Mouse (Mus musculus) olfactory bulb, adult 2 months (tissue): ENCODE measurements at regions not wholly inside any gene's neighbourhood (a gene's known extent, or its start where the extent isn't known, plus 50 kb on each side); places are given as distances from the start of the nearest gene placed in this dataset.

ENCODE experiments used
- H3K27ac ChIP-seq: fragments of 200-500 bp; 2 replicates; pipeline ENCODE4 v1.5.1; 2012; ENCODE audit warnings: low read depth, low read length; ENCODE audit not compliant: insufficient read depth
- H3K4me1 ChIP-seq: fragments of 200-500 bp; 2 replicates; pipeline ENCODE4 v1.6.1; 2012; ENCODE audit warnings: low read length; ENCODE audit not compliant: control insufficient read depth, insufficient read depth
- H3K4me3 ChIP-seq: fragments of 200-500 bp; 2 replicates; pipeline ENCODE4 v1.5.1; 2012; ENCODE audit warnings: mild to moderate bottlenecking, low read depth, low read length, moderate library complexity; ENCODE audit not compliant: insufficient read depth
- CTCF ChIP-seq: fragments of 200-500 bp; IDR thresholded peaks from 2 replicates; pipeline ENCODE4 v1.5.1; 2012; ENCODE audit warnings: low read depth, mild to moderate bottlenecking, low read length, moderate library complexity; ENCODE audit not compliant: insufficient read depth
- POLR2A ChIP-seq: fragments of 200-500 bp; IDR thresholded peaks from 2 replicates; pipeline ENCODE4 v1.6.1; 2012; ENCODE audit warnings: mild to moderate bottlenecking, low read depth, low read length, moderate library complexity; ENCODE audit not compliant: insufficient read depth
- WGBS: fragments of 180-500 bp; shearing (Covaris S2); methylation state at CpG from one replicate; pipeline ENCODE4 v1.1.7; 2018; 5-methylcytosine and 5-hydroxymethylcytosine counted together

- WGBS: 94% methylated on average over 4 of the region's 4 CpGs
- TF ChIP-seq CTCF (no peak), POLR2A (no peak)
- Histone ChIP-seq H3K4me1 (no peaks in the 10 kb centered on the region), H3K4me3 (no peak overlapping the region), H3K27ac (no peak overlapping the region)
Measured at GRCm38 (mm10) chr16:57876857-57877256, 122.3 kb upstream of the Col8a1 start.

DNA sequence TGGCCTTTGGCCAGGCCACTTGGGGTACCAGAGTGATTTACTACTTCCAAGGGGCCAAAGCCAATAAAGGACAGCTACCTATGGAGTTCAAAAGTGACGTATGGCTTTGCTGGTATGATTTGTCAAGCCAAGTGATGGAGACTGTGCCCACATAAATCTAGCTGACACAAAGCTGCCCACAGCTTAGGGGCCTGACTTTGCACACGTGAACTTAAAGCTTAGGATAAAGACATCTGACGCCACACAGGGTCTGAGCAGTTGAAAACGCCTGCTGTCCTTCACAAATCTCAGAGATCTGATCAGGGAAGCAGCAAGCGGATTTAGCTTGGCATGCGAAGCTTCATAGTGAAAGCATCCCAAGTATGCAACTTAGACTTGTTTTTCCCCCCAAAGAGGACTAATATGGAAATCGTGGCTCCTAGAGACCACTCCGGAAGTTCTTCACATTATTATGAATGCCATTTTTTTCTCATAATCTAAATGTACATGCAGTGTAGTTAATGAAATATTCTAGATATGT lies 127.1 kb upstream of the Col8a1 start:
- H3K27ac ChIP-seq: no peak overlapping the region
- no peak overlapping the region for H3K4me3 ChIP-seq
- H3K4me1 ChIP-seq: no peaks in the 10 kb centered on the region
- TF ChIP-seq CTCF (no peak), POLR2A (no peak)
- 90% methylated on average over 8 of the region's 8 CpGs for WGBS

DNA sequence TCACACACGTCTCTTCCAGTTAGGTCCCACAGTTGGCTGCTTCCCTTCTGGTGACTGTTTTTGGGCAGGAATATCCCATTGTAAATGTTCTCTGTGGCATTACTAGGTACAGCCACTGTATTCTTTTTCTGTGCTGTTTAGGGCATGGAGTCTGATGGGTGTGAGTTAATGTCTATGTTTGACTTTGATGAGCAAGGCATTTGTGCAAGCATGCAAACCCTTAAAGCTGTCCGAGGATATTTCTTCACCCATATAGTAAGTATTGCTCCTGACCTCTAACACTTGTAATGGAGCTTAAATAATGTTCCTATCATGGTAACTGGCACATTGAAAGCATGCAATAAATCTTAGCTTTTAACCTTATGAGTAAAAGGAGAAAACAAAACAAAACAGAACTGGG lies 133.6 kb upstream of the Col8a1 start:
- Histone ChIP-seq H3K4me3 (no peak overlapping the region), H3K4me1 (no peaks in the 10 kb centered on the region), H3K27ac (no peak overlapping the region)
- no peak for TF ChIP-seq POLR2A
- TF ChIP-seq CTCF: no peak
- WGBS: 90% methylated on average over 2 of the region's 2 CpGs

DNA sequence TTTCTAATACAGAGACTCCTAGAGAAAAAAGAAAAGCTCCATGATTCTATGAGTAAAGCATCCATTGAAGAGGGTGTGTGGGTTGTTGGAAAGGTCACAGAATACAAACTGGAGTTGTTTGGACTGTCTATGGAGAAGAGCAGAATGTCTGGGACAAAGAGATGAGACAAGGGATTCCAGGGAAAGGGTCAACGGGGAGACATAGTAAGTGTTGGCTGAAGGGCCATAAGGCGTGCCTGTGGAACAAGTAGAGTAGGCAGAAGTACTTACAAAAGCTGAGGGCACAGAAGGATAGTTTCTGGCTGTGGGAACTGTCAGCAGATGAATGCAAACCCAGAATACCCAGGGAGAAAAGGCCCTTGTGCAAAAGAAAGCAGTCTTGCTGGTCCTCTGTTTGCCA lies 134.0 kb upstream of the Col8a1 start:
- no peak overlapping the region for H3K4me3 ChIP-seq
- TF ChIP-seq POLR2A (no peak), CTCF (no peak)
- WGBS: 78% methylated on average over 2 of the region's 2 CpGs
- H3K4me1 ChIP-seq: no peaks in the 10 kb centered on the region
- H3K27ac ChIP-seq: no peak overlapping the region

- 68% methylated on average over 5 of the region's 5 CpGs for WGBS
- Histone ChIP-seq H3K27ac (no peak overlapping the region), H3K4me1 (peaks cover 2% of the 10 kb centered on the region), H3K4me3 (no peak overlapping the region)
- TF ChIP-seq POLR2A: no peak
- no peak for TF ChIP-seq CTCF
Measured at GRCm38 (mm10) chr16:57890135-57890534, 135.6 kb upstream of the Col8a1 start.

- peaks cover 2% of the 10 kb centered on the region for H3K4me1 ChIP-seq
- no peak overlapping the region for H3K4me3 ChIP-seq
- TF ChIP-seq CTCF: no peak
- TF ChIP-seq POLR2A: no peak
- WGBS: 93% methylated on average over 2 of the region's 2 CpGs
- H3K27ac ChIP-seq: no peak overlapping the region
Measured at GRCm38 (mm10) chr16:57893111-57893510, 138.6 kb upstream of the Col8a1 start.

- no peak overlapping the region for H3K27ac ChIP-seq
- WGBS: 31% methylated on average over 5 of the region's 5 CpGs
- H3K4me3 ChIP-seq: no peak overlapping the region
- TF ChIP-seq CTCF (no peak), POLR2A (no peak)
- H3K4me1 ChIP-seq: peaks cover 2% of the 10 kb centered on the region
Measured at GRCm38 (mm10) chr16:57893698-57894352, 139.3 kb upstream of the Col8a1 start.

DNA sequence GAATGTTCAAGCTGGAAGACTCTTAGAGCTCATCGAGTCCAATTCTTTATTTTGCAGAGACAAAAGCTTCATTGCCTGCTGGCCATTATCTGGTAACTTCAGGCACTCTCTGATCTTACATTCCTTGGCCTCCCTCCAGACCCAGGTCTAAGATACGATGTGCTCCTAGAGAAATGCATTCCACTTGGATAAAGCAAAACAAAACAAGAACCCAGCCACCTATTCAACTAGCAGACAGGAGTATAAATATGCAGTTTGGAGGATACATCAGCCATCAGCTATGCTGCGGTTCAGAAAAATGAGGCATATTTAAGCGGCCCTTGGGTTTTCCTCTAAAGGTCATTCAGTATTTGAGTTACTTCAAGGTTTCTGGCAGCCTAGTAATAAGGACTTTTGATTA lies 146.5 kb upstream of the Col8a1 start:
- WGBS: 59% methylated on average over 4 of the region's 4 CpGs
- no peak overlapping the region for H3K27ac ChIP-seq
- TF ChIP-seq CTCF: no peak
- no peak for TF ChIP-seq POLR2A
- no peaks in the 10 kb centered on the region for H3K4me1 ChIP-seq
- no peak overlapping the region for H3K4me3 ChIP-seq

DNA sequence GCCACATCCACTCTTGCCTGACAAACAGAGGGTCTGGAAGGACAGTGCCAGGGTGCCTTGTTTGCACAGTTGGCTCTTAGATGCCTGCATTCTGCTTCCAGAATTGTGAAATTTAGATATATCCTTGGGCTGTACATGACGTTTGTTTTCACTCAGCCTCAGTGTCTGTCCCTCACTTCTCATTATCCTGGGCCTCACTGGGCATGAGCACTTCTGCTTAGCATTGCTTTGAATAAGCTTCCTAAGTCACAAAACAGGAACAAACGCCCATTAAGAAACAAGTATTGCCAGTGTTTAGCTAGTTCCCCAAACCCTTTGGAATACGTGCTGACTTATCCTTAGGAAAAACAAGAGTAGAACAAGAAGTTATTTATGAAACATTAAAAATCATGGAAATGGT lies 148.0 kb upstream of the Col8a1 start:
- Histone ChIP-seq H3K27ac (no peak overlapping the region), H3K4me1 (no peaks in the 10 kb centered on the region), H3K4me3 (no peak overlapping the region)
- WGBS: 65% methylated on average over 3 of the region's 3 CpGs
- TF ChIP-seq POLR2A: no peak

DNA sequence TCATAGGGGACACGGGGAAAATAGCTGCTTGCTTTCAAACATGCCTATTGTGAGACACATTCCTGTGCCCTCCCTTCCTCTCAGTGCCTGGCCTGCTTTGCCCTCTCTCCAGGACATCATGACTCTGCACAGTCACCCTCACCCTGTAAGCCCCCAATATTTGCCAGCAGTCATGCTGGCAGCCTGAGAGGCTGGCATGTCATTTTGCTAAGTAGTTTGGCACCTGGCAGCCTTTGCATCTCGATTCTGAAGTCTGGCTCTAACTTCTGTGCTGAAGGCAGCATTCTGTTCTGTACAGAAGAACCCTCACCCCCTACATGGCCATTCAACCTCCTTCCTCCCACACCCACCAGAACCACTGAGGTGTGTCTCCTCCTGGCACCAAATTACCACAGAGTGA lies 157.5 kb upstream of the Col8a1 start:
- 22% methylated on average over 2 of the region's 2 CpGs for WGBS
- no peak overlapping the region for H3K27ac ChIP-seq

More for the DNA sequence above, 157.5 kb upstream of the Col8a1 start:
- no peaks in the 10 kb centered on the region; the same call in 1 of the 2 replicates for H3K4me1 ChIP-seq
- TF ChIP-seq POLR2A (no peak), CTCF (no peak)
- H3K4me3 ChIP-seq: no peak overlapping the region
